Mouse (Mus musculus) C2C12 (cell line): Measurements from ENCODE around the gene Ppard. TPM values are rescaled to one million over a fixed set of nuclear protein-coding genes. Genes with fewer than 3 reads are reported as not detected.

Source experiments
- H3K27me3 ChIP-seq: one replicate; pipeline ENCODE4 v1.6.1; 2011; ENCODE audit not compliant: control insufficient read depth, insufficient read depth, insufficient read length
- H3K36me3 ChIP-seq: one replicate; pipeline ENCODE4 v1.6.1; 2011; ENCODE audit not compliant: control insufficient read depth, insufficient read depth
- H3K4me3 ChIP-seq: one replicate; pipeline ENCODE4 v1.5.1; 2011; ENCODE audit warnings: mild to moderate bottlenecking, control low read depth; ENCODE audit not compliant: poor library complexity, insufficient read depth, severe bottlenecking
- H3K79me2 ChIP-seq: one replicate; pipeline ENCODE4 v1.6.1; 2011; ENCODE audit not compliant: control insufficient read depth, insufficient read depth
- H3K79me3 ChIP-seq: one replicate; pipeline ENCODE4 v1.6.1; 2011; ENCODE audit warnings: low read depth, control low read depth
- H3ac ChIP-seq: one replicate; pipeline ENCODE3; 2011; ENCODE audit warnings: low read depth; ENCODE audit not compliant: control insufficient read depth, insufficient read length
- CEBPB ChIP-seq: IDR thresholded peaks from one replicate; pipeline ENCODE4 v1.6.1; 2011; ENCODE audit warnings: low read depth, mild to moderate bottlenecking, control low read depth, moderate library complexity
- CTCF ChIP-seq: IDR thresholded peaks from one replicate; pipeline ENCODE4 v1.5.1; 2011; ENCODE audit not compliant: control insufficient read depth, insufficient read depth, insufficient read length
- FOSL1 ChIP-seq: IDR thresholded peaks from one replicate; pipeline ENCODE4 v1.8.0; 2011; ENCODE audit warnings: mild to moderate bottlenecking, low read length; ENCODE audit not compliant: poor library complexity, insufficient read depth, severe bottlenecking
- MAX ChIP-seq: IDR thresholded peaks from one replicate; pipeline ENCODE4 v1.6.1; 2011; ENCODE audit warnings: mild to moderate bottlenecking, control low read depth
- MYOD1 ChIP-seq: IDR thresholded peaks from one replicate; pipeline ENCODE4 v1.6.1; 2011; ENCODE audit warnings: low read depth; ENCODE audit not compliant: control insufficient read depth, insufficient read length
- MYOG ChIP-seq: IDR thresholded peaks from one replicate; pipeline ENCODE4 v1.6.1; 2011; ENCODE audit not compliant: control insufficient read depth, insufficient read length; ENCODE audit errors: extremely low read depth
- USF1 ChIP-seq: IDR thresholded peaks from one replicate; pipeline ENCODE4 v1.6.1; 2011; ENCODE audit warnings: low read depth, mild to moderate bottlenecking, control low read depth, moderate library complexity
- polyA plus RNA-seq: library from polyadenylated mRNA; unstranded; fragments of >200 nt; fragmentation: generic; extraction: Trizol; gene quantifications from one replicate; pipeline ENCODE4 v1.2.1, GENCODE M21; 2012; ENCODE audit warnings: missing spikeins

The Ppard gene
- polyA plus RNA-seq, 1 experiment = 24.7 TPM

GRCm38 (mm10) chr17:28263181-28263894 lies 30.8 kb downstream of the Ppard start:
- H3K79me3 ChIP-seq = peaks cover 26% of the 10 kb centered on the region
- TF ChIP-seq MYOD1 (no peak), CEBPB (no peak), USF1 (no peak), FOSL1 (no peak), MYOG (no peak), MAX (no peak), CTCF (no peak)

GRCm38 (mm10) chr17:28267251-28267650 lies 34.8 kb downstream of the Ppard start:
- H3K79me3 ChIP-seq = peaks cover 22% of the 10 kb centered on the region
- H3K27me3 ChIP-seq = no peaks in the 10 kb centered on the region
- no peak for TF ChIP-seq MAX
- H3K36me3 ChIP-seq = no peaks in the 10 kb centered on the region
- H3ac ChIP-seq = no peak overlapping the region
- H3K4me3 ChIP-seq = no peak overlapping the region
- H3K79me2 ChIP-seq = peaks cover 60% of the 10 kb centered on the region

More at GRCm38 (mm10) chr17:28263181-28263894, 30.8 kb downstream of the Ppard start:
- Histone ChIP-seq H3K4me3 (no peak overlapping the region), H3ac (no peak overlapping the region), H3K36me3 (peaks cover 7% of the 10 kb centered on the region), H3K27me3 (no peaks in the 10 kb centered on the region), H3K79me2 (peaks cover 70% of the 10 kb centered on the region)

- Histone ChIP-seq H3K36me3 (no peaks in the 10 kb centered on the region), H3K79me2 (peaks cover 53% of the 10 kb centered on the region), H3ac (no peak overlapping the region), H3K27me3 (no peaks in the 10 kb centered on the region), H3K79me3 (peaks cover 16% of the 10 kb centered on the region), H3K4me3 (no peak overlapping the region)
- TF ChIP-seq MYOD1 (no peak), CTCF (no peak), USF1 (no peak), MAX (no peak), FOSL1 (no peak), MYOG (no peak), CEBPB (no peak)
These were observed 37.7 kb downstream of the Ppard start for GRCm38 (mm10) chr17:28270165-28270564.

- Histone ChIP-seq H3K79me2 (peaks cover 46% of the 10 kb centered on the region), H3K79me3 (peaks cover 14% of the 10 kb centered on the region), H3K36me3 (no peaks in the 10 kb centered on the region), H3K4me3 (no peak overlapping the region), H3K27me3 (no peaks in the 10 kb centered on the region), H3ac (no peak overlapping the region)
- no peak for TF ChIP-seq MYOG
- TF ChIP-seq MYOD1 = no peak
- TF ChIP-seq MAX = no peak
These were observed 39.2 kb downstream of the Ppard start for GRCm38 (mm10) chr17:28271537-28272266.

GRCm38 (mm10) chr17:28272281-28272680 lies 39.8 kb downstream of the Ppard start:
- Histone ChIP-seq H3K79me2 (peaks cover 44% of the 10 kb centered on the region), H3K79me3 (peaks cover 14% of the 10 kb centered on the region), H3K36me3 (no peaks in the 10 kb centered on the region), H3K4me3 (no peak overlapping the region), H3K27me3 (no peaks in the 10 kb centered on the region), H3ac (no peak overlapping the region)
- no peak for TF ChIP-seq MYOG
- TF ChIP-seq FOSL1 = no peak
- TF ChIP-seq CEBPB = no peak
- no peak for TF ChIP-seq MYOD1
- TF ChIP-seq MAX = no peak
- TF ChIP-seq USF1 = no peak
- TF ChIP-seq CTCF = no peak

- Histone ChIP-seq H3ac (no peak overlapping the region), H3K36me3 (no peaks in the 10 kb centered on the region), H3K27me3 (no peaks in the 10 kb centered on the region), H3K4me3 (no peak overlapping the region), H3K79me3 (peaks cover 14% of the 10 kb centered on the region), H3K79me2 (peaks cover 44% of the 10 kb centered on the region)
- TF ChIP-seq MAX (no peak), MYOD1 (no peak), CTCF (no peak), USF1 (no peak), FOSL1 (no peak)
These were observed 40.3 kb downstream of the Ppard start for GRCm38 (mm10) chr17:28272837-28273236.
